Mouse (Mus musculus) myocyte (in vitro differentiated cells): Measurements from ENCODE around the gene Peli3. TPM values are rescaled to one million over a fixed set of nuclear protein-coding genes. Genes with fewer than 3 reads are reported as not detected.

Source experiments
- H3K27me3 ChIP-seq: one replicate; pipeline ENCODE4 v1.6.1; 2011; ENCODE audit not compliant: control insufficient read depth, insufficient read depth, insufficient read length
- H3K36me3 ChIP-seq: one replicate; pipeline ENCODE4 v1.6.1; 2011; ENCODE audit not compliant: control insufficient read depth, insufficient read depth
- H3K4me2 ChIP-seq: one replicate; pipeline ENCODE4 v1.6.1; 2011; ENCODE audit warnings: low read depth, control low read depth
- H3K4me3 ChIP-seq: one replicate; pipeline ENCODE4 v1.5.1; 2011; ENCODE audit warnings: mild to moderate bottlenecking, control low read depth, moderate library complexity
- H3K79me2 ChIP-seq: one replicate; pipeline ENCODE4 v1.6.1; 2011; ENCODE audit not compliant: control insufficient read depth, insufficient read depth
- H3ac ChIP-seq: one replicate; pipeline ENCODE4 v1.6.1; 2011; ENCODE audit not compliant: control insufficient read depth, insufficient read length
- CEBPB ChIP-seq: IDR thresholded peaks from 2 replicates; pipeline ENCODE4 v1.6.1; 2011; ENCODE audit warnings: mild to moderate bottlenecking, moderate library complexity; ENCODE audit not compliant: poor library complexity, insufficient read depth, severe bottlenecking
- E2F4 ChIP-seq: IDR thresholded peaks from one replicate; pipeline ENCODE4 v1.6.1; 2011; ENCODE audit warnings: mild to moderate bottlenecking, control low read depth, moderate library complexity; ENCODE audit not compliant: insufficient read depth
- MAX ChIP-seq: IDR thresholded peaks from one replicate; pipeline ENCODE4 v1.6.1; 2011; ENCODE audit warnings: low read depth, mild to moderate bottlenecking, control low read depth
- MYOD1 ChIP-seq, 3 experiments: IDR thresholded peaks; one replicate each; pipeline ENCODE4 v1.6.1; 2011; ENCODE audit warnings: control low read depth in 2 of 3, low read depth in 2 of 3, mild to moderate bottlenecking in 2 of 3, moderate library complexity in 1 of 3; ENCODE audit not compliant: insufficient read length in 2 of 3, control insufficient read depth in 1 of 3
- MYOG ChIP-seq, 3 experiments: IDR thresholded peaks; one replicate each; pipeline ENCODE4 v1.6.1; 2011; ENCODE audit warnings: control low read depth in 2 of 3, low read depth in 2 of 3, mild to moderate bottlenecking in 2 of 3; ENCODE audit not compliant: insufficient read length in 2 of 3, control insufficient read depth in 1 of 3, insufficient read depth in 1 of 3
- POLR2A ChIP-seq: IDR thresholded peaks from one replicate; pipeline ENCODE4 v1.6.1; 2011; ENCODE audit warnings: low read depth, mild to moderate bottlenecking, control low read depth, moderate library complexity; ENCODE audit not compliant: insufficient read length
- POLR2AphosphoS2 ChIP-seq: IDR thresholded peaks from one replicate; pipeline ENCODE4 v1.6.1; 2011; ENCODE audit warnings: low read depth, control low read depth; ENCODE audit not compliant: insufficient read length
- REST ChIP-seq: IDR thresholded peaks from one replicate; pipeline ENCODE4 v1.6.1; 2011; ENCODE audit warnings: mild to moderate bottlenecking, control low read depth, moderate library complexity; ENCODE audit not compliant: insufficient read depth, insufficient read length
- SRF ChIP-seq: IDR thresholded peaks from one replicate; pipeline ENCODE4 v1.6.1; 2011; ENCODE audit warnings: low read depth; ENCODE audit not compliant: control insufficient read depth, insufficient read length
- TCF12 ChIP-seq: IDR thresholded peaks from one replicate; pipeline ENCODE4 v1.6.1; 2011; ENCODE audit warnings: mild to moderate bottlenecking, control low read depth; ENCODE audit not compliant: poor library complexity, insufficient read depth, severe bottlenecking
- TCF3 ChIP-seq: IDR thresholded peaks from one replicate; pipeline ENCODE4 v1.6.1; 2011; ENCODE audit warnings: low read depth, control low read depth; ENCODE audit not compliant: insufficient read length
- USF1 ChIP-seq: IDR thresholded peaks from one replicate; pipeline ENCODE4 v1.6.1; 2011; ENCODE audit warnings: low read depth, mild to moderate bottlenecking, control low read depth, moderate library complexity
- polyA plus RNA-seq: library from polyadenylated mRNA; unstranded; fragments of >200 nt; fragmentation: generic; extraction: Trizol; gene quantifications from one replicate; pipeline ENCODE4 v1.2.1, GENCODE M21; 2012; ENCODE audit warnings: missing spikeins

The Peli3 gene
- polyA plus RNA-seq, result 0.49 TPM

DNA sequence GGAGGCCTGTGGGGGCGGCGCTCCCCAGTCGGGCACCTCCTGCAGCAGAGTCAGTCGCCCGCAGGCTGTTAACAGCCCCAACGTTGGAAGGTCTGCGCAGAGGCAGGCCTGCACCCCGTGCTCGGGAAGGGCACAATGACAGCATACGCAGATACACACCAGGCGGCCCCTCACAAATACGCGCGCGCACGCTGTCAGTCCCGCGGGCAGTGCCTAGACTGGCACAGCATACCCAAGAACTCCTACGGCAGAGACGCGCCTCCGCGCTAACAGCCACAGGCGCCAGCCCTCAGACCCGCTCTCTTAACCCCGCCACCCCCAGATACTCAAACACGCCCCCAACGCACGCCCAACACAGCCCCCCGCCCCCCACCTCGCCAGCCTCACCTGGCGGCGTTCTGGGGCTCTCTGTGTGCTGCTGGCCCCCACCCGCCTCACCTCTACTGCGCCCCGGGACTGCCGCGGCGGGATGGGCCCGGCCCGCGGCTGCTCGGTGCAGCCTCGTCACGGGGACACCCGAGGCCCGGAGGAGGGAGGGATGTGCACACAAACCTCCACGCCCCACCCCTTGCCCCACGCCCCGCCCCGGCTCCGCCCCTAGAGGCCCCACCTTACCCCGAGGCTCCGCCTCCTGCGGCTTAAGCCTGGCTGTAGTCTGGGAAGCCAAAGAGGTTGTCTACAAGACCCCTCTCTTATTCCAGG, at the start of gene Peli3:
Gene Peli3, minus strand, starts transcription at position 577 of the 702 bp plus-strand sequence.
- peak within 1 kb of the TSS; percentile 18 for H3K4me3 ChIP-seq
- peak within 1 kb of the TSS; percentile 84 for H3K4me2 ChIP-seq
- H3K36me3 ChIP-seq, result no peaks in the 10 kb centered on the region
- TF ChIP-seq MYOG (IDR thresholded peaks at IDR 0.05; ENCODE audit: control insufficient read depth in 1 of 3, insufficient read depth in 1 of 3, insufficient read length in 2 of 3, low read depth in 2 of 3) (no peak), TCF3 (no peak), REST (no peak), SRF (no peak), POLR2A (peak; percentile 34)
- no peaks in the 10 kb centered on the region for H3K27me3 ChIP-seq
- H3ac ChIP-seq, result no peak within 1 kb of the TSS
- H3K79me2 ChIP-seq, result no peaks in the 10 kb centered on the region

- no peak overlapping the region for H3K4me3 ChIP-seq
- H3ac ChIP-seq, result no peak overlapping the region
- no peaks in the 10 kb centered on the region for H3K79me2 ChIP-seq
- peak overlapping the region; percentile 38 for H3K4me2 ChIP-seq
- H3K27me3 ChIP-seq, result no peaks in the 10 kb centered on the region
- H3K36me3 ChIP-seq, result no peaks in the 10 kb centered on the region
- peak; percentile 84 for TF ChIP-seq REST
- no peak for TF ChIP-seq MAX
Measured at GRCm38 (mm10) chr19:4992371-4992770, 49.4 kb upstream of the Peli3 start.

DNA sequence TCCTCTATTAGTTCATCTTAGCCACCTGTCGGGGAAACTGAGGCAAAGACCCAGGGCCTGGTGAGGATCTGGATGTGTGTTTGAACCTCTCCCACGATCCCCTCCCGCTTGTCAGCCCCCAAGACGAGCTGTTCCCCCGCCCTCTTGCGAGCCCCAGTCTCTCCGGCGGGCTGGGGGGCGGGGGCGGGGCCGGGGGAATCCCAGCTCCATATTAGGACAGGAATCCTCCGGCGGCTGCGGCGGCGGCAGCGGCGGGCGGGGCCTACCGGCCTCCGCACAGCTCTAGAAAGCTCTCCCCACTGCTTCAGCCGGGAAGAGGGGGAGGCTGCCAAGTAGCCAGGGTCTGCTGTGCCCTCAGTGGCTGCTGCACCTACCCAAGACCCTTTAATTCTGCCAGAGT, 47.8 kb upstream of the Peli3 start:
- Histone ChIP-seq H3K4me3 (no peak overlapping the region), H3K36me3 (no peaks in the 10 kb centered on the region), H3K4me2 (no peak overlapping the region), H3ac (no peak overlapping the region), H3K27me3 (no peaks in the 10 kb centered on the region), H3K79me2 (no peaks in the 10 kb centered on the region)
- TF ChIP-seq REST (no peak), USF1 (no peak)

GRCm38 (mm10) chr19:4990256-4990625, 47.3 kb upstream of the Peli3 start, which contains the start of gene Npas4:
TSS of gene Npas4 (minus strand) at chr19:4990316.
- Histone ChIP-seq H3K4me3 (no peak within 1 kb of the TSS), H3ac (no peak within 1 kb of the TSS), H3K36me3 (no peaks in the 10 kb centered on the region), H3K4me2 (no peak within 1 kb of the TSS), H3K79me2 (no peaks in the 10 kb centered on the region), H3K27me3 (no peaks in the 10 kb centered on the region)
- TF ChIP-seq MYOG (IDR thresholded peaks at IDR 0.05; ENCODE audit: control insufficient read depth in 1 of 3, insufficient read depth in 1 of 3, insufficient read length in 2 of 3, low read depth in 2 of 3), result no peak
- TF ChIP-seq REST, result no peak

DNA sequence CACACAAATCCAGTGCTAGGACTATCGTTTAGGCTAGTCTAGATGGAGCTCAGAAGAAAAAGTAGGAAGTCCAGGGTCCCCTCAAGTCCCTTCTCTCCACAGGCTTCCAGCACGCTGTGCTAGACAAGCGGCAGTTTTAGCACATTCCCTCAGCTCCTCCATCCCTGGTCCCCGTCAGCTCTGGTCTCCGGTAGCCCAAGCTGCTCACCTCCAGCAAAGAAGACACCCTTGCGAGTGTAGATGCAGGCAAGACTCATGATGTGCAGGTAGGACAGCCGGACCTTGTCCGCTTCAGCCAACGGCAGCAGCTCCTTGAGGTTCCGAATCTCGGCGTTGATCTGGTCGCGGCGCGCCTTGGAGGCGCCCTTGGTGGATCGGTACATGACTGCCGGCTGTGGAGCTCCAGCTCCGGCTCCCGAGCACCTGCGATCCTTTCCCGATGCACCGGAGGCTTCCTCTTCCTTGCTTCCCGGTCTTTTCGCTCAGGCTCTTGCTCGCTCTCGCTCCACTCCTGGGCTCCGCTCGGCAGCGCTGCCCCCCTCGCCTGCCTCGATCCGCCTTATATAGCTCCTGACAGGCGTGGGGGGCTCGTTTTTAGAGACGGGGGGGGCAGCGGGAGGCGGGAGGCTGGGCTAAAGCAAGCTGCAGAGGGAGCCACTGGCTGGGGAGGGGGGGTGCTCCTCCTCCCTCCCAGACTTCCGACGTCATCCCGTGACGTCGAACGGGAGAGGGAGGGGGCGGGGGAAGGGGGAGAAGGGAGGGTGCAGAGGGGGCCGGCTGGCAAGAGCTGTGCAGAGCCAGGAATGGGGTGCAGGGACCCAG, 46.7 kb upstream of the Peli3 start:
- Histone ChIP-seq H3K4me2 (no peak overlapping the region), H3ac (no peak overlapping the region), H3K4me3 (no peak overlapping the region), H3K79me2 (no peaks in the 10 kb centered on the region), H3K27me3 (no peaks in the 10 kb centered on the region), H3K36me3 (no peaks in the 10 kb centered on the region)
- TF ChIP-seq REST (peak; percentile 1), USF1 (no peak)

GRCm38 (mm10) chr19:4989013-4989412, 46.1 kb upstream of the Peli3 start:
- Histone ChIP-seq H3K36me3 (no peaks in the 10 kb centered on the region), H3ac (no peak overlapping the region), H3K79me2 (no peaks in the 10 kb centered on the region), H3K27me3 (no peaks in the 10 kb centered on the region), H3K4me2 (no peak overlapping the region), H3K4me3 (no peak overlapping the region)
- TF ChIP-seq POLR2AphosphoS2, result no peak
- TF ChIP-seq CEBPB, result 0 out of 2 replicates have a peak, but pooled peaks have one; percentile 16
- peak; percentile 97 for TF ChIP-seq MAX
- no peak for TF ChIP-seq POLR2A
- peak; percentile 11 for TF ChIP-seq USF1
- TF ChIP-seq E2F4, result peak; percentile 54
- peak in 1 of 3 experiments; percentile 51 for TF ChIP-seq MYOG (IDR thresholded peaks at IDR 0.05; ENCODE audit: control insufficient read depth in 1 of 3, insufficient read depth in 1 of 3, insufficient read length in 2 of 3, low read depth in 2 of 3)
- TF ChIP-seq TCF3, result peak; percentile 59
- peak; percentile 98 for TF ChIP-seq REST
- TF ChIP-seq SRF, result no peak
- peak in 1 of 3 experiments; percentile 9 for TF ChIP-seq MYOD1 (IDR thresholded peaks at IDR 0.05; ENCODE audit: control insufficient read depth in 1 of 3, insufficient read length in 2 of 3, low read depth in 2 of 3)
- no peak for TF ChIP-seq TCF12
